Mouse (Mus musculus) neural tube, embryonic 12.5 days (tissue): ENCODE results near the gene Cd300lb. TPM values are rescaled to one million over a fixed set of nuclear protein-coding genes. Genes with fewer than 3 reads are reported as not detected.
A peak's percentile ranks its signal among the peaks of the same experiment; 100 is the strongest.
"Not testable (repeated sequence)": the region's sequence is repeated elsewhere in the genome, so short reads cannot be mapped to it uniquely, and the experiment has no call there.

Source experiments
- ATAC-seq: fragments of 200-750 bp; cut with Nextera tagmentation; 2 replicates; pipeline ENCODE4 v1.8.0; 2017; ENCODE audit warnings: low read depth, mild to moderate bottlenecking, moderate TSS enrichment, moderate library complexity; ENCODE audit not compliant: low FRiP score
- H3K27ac ChIP-seq: fragments of 300-500 bp; sonication (generic); 2 replicates; pipeline ENCODE4 v1.5.1; 2016
- H3K27me3 ChIP-seq: fragments of 300-500 bp; sonication (generic); replicated peaks from 2 replicates; pipeline ENCODE4 v1.6.1; 2016; ENCODE audit warnings: mild to moderate bottlenecking
- H3K36me3 ChIP-seq: fragments of 300-500 bp; sonication (generic); 2 replicates; pipeline ENCODE4 v1.6.1; 2016; ENCODE audit warnings: mild to moderate bottlenecking
- H3K4me1 ChIP-seq: fragments of 300-500 bp; sonication (generic); 2 replicates; pipeline ENCODE4 v1.6.1; 2016
- H3K4me2 ChIP-seq: fragments of 300-500 bp; sonication (generic); replicated peaks from 2 replicates; pipeline ENCODE4 v1.6.1; 2016; ENCODE audit warnings: mild to moderate bottlenecking
- H3K4me3 ChIP-seq: fragments of 300-500 bp; sonication (generic); 2 replicates; pipeline ENCODE4 v1.5.1; 2016
- H3K9ac ChIP-seq: fragments of 300-500 bp; sonication (generic); 2 replicates; pipeline ENCODE4 v1.6.1; 2016; ENCODE audit warnings: mild to moderate bottlenecking
- H3K9me3 ChIP-seq: fragments of 300-500 bp; sonication (generic); 2 replicates; pipeline ENCODE4 v1.6.1; 2016; ENCODE audit warnings: mild to moderate bottlenecking
- WGBS: fragments of 180-500 bp; shearing (Covaris S2); methylation state at CpG from one replicate; pipeline ENCODE4 v1.1.7; 2016; 5-methylcytosine and 5-hydroxymethylcytosine counted together
- polyA plus RNA-seq: library from polyadenylated mRNA; unstranded; fragments of >200 nt; fragmentation: Nextera tagmentation; extraction: Ambion mirVana; gene quantifications from 2 replicates; pipeline ENCODE4 v1.2.1, GENCODE M21; 2016

Cd300lb gene
- polyA plus RNA-seq, 1 experiment from 2014 or later: not detected

- ATAC-seq: peak; percentile 41; the same call in 1 of the 2 replicates
- no peaks in the 10 kb centered on the region for H3K9me3 ChIP-seq
- 21% methylated on average over 9 of the region's 9 CpGs for WGBS
- H3K27me3 ChIP-seq: 0 out of 2 replicates have a peak, but pooled peaks cover 3% of the 10 kb centered on the region
- H3K4me3 ChIP-seq: no peak overlapping the region
- H3K4me2 ChIP-seq: no peak overlapping the region
- no peaks in the 10 kb centered on the region for H3K4me1 ChIP-seq
- H3K27ac ChIP-seq: no peak overlapping the region
- H3K36me3 ChIP-seq: no peaks in the 10 kb centered on the region
- H3K9ac ChIP-seq: no peak overlapping the region
Observed at GRCm38 (mm10) chr11:114912847-114913246, 21.3 kb downstream of the Cd300lb start.

- H3K27me3 ChIP-seq, H3K4me3 ChIP-seq, ATAC-seq, H3K9ac ChIP-seq, H3K4me2 ChIP-seq, H3K4me1 ChIP-seq, H3K36me3 ChIP-seq, H3K9me3 ChIP-seq, H3K27ac ChIP-seq: not testable (repeated sequence)
- 44% methylated on average over 3 of the region's 3 CpGs for WGBS
Observed at GRCm38 (mm10) chr11:114909538-114909937, 24.6 kb downstream of the Cd300lb start.

GRCm38 (mm10) chr11:114908086-114908485 is 26.1 kb downstream of the Cd300lb start:
- H3K27ac ChIP-seq: no peak overlapping the region
- no peaks in the 10 kb centered on the region for H3K36me3 ChIP-seq
- H3K4me3 ChIP-seq: no peak overlapping the region
- H3K4me2 ChIP-seq: no peak overlapping the region
- WGBS: 59% methylated on average over 4 of the region's 4 CpGs
- no peaks in the 10 kb centered on the region for H3K9me3 ChIP-seq
- ATAC-seq: no peak
- H3K4me1 ChIP-seq: no peaks in the 10 kb centered on the region
- no peaks in the 10 kb centered on the region for H3K27me3 ChIP-seq
- no peak overlapping the region for H3K9ac ChIP-seq

- no peak overlapping the region for H3K27ac ChIP-seq
- no peaks in the 10 kb centered on the region for H3K4me1 ChIP-seq
- H3K4me3 ChIP-seq: no peak overlapping the region
- H3K4me2 ChIP-seq: no peak overlapping the region
- no peak for ATAC-seq
- H3K9ac ChIP-seq: no peak overlapping the region
- no peaks in the 10 kb centered on the region for H3K27me3 ChIP-seq
- WGBS: 85% methylated on average over 4 of the region's 4 CpGs
- H3K36me3 ChIP-seq: no peaks in the 10 kb centered on the region
- no peaks in the 10 kb centered on the region for H3K9me3 ChIP-seq
Observed at GRCm38 (mm10) chr11:114907567-114907966, 26.6 kb downstream of the Cd300lb start.

GRCm38 (mm10) chr11:114903224-114903623 is 31.0 kb downstream of the Cd300lb start:
- H3K9ac ChIP-seq: no peak overlapping the region
- H3K4me1 ChIP-seq: no peaks in the 10 kb centered on the region
- no peaks in the 10 kb centered on the region for H3K27me3 ChIP-seq
- ATAC-seq: no peak
- no peak overlapping the region for H3K27ac ChIP-seq
- no peak overlapping the region for H3K4me3 ChIP-seq
- no peak overlapping the region for H3K4me2 ChIP-seq
- no peaks in the 10 kb centered on the region for H3K9me3 ChIP-seq
- H3K36me3 ChIP-seq: no peaks in the 10 kb centered on the region
- WGBS: 90% methylated on average over 4 of the region's 4 CpGs

- Histone ChIP-seq H3K4me2 (no peak overlapping the region), H3K4me3 (no peak overlapping the region), H3K27ac (no peak overlapping the region), H3K9ac (no peak overlapping the region), H3K9me3 (no peaks in the 10 kb centered on the region), H3K4me1 (no peaks in the 10 kb centered on the region), H3K27me3 (no peaks in the 10 kb centered on the region), H3K36me3 (no peaks in the 10 kb centered on the region)
- WGBS: 52% methylated on average over 1 of the region's 1 CpGs
- no peak for ATAC-seq
Observed at GRCm38 (mm10) chr11:114898026-114898425, 36.2 kb downstream of the Cd300lb start.

GRCm38 (mm10) chr11:114896085-114896484 is 38.1 kb downstream of the Cd300lb start:
- Histone ChIP-seq H3K27me3 (no peaks in the 10 kb centered on the region), H3K4me2 (no peak overlapping the region), H3K36me3 (no peaks in the 10 kb centered on the region), H3K9me3 (no peaks in the 10 kb centered on the region), H3K27ac (no peak overlapping the region), H3K9ac (no peak overlapping the region), H3K4me3 (no peak overlapping the region), H3K4me1 (no peaks in the 10 kb centered on the region)
- 88% methylated on average over 3 of the region's 3 CpGs for WGBS
- ATAC-seq: no peak

- Histone ChIP-seq H3K27me3 (0 out of 2 replicates have a peak, but pooled peaks cover 3% of the 10 kb centered on the region), H3K4me2 (no peak overlapping the region), H3K4me3 (no peak overlapping the region), H3K9me3 (no peaks in the 10 kb centered on the region), H3K9ac (no peak overlapping the region), H3K27ac (no peak overlapping the region), H3K4me1 (no peaks in the 10 kb centered on the region), H3K36me3 (no peaks in the 10 kb centered on the region)
- 65% methylated on average over 5 of the region's 5 CpGs for WGBS
- ATAC-seq: no peak
Observed at GRCm38 (mm10) chr11:114890542-114890941, 43.6 kb downstream of the Cd300lb start.

- no peak within 1 kb of the TSS for H3K4me2 ChIP-seq
- no peak for ATAC-seq
- no peak within 1 kb of the TSS for H3K27ac ChIP-seq
- 0 out of 2 replicates have a peak, but pooled peaks cover 3% of the 10 kb centered on the region for H3K27me3 ChIP-seq
- H3K9ac ChIP-seq: no peak within 1 kb of the TSS
- H3K9me3 ChIP-seq: no peaks in the 10 kb centered on the region
- H3K4me1 ChIP-seq: no peaks in the 10 kb centered on the region
- H3K4me3 ChIP-seq: no peak within 1 kb of the TSS
- WGBS: 67% methylated on average over 18 of the region's 18 CpGs
- H3K36me3 ChIP-seq: no peaks in the 10 kb centered on the region
Observed at GRCm38 (mm10) chr11:114889991-114890518, 44.1 kb downstream of the Cd300lb start, which contains the start of gene Cd300a. Gene Cd300a, plus strand, starts transcription at chr11:114890041.

GRCm38 (mm10) chr11:114884380-114885100 is 49.6 kb downstream of the Cd300lb start:
- Histone ChIP-seq H3K27me3 (0 out of 2 replicates have a peak, but pooled peaks cover 3% of the 10 kb centered on the region), H3K4me2 (no peak overlapping the region), H3K27ac (no peak overlapping the region), H3K9me3 (no peaks in the 10 kb centered on the region), H3K36me3 (no peaks in the 10 kb centered on the region), H3K4me1 (no peaks in the 10 kb centered on the region), H3K4me3 (no peak overlapping the region), H3K9ac (no peak overlapping the region)
- WGBS: 95% methylated on average over 4 of the region's 4 CpGs
- ATAC-seq: no peak

- H3K9me3 ChIP-seq: no peaks in the 10 kb centered on the region
- WGBS: 95% methylated on average over 4 of the region's 4 CpGs
- H3K4me1 ChIP-seq: no peaks in the 10 kb centered on the region
- 0 out of 2 replicates have a peak, but pooled peaks cover 3% of the 10 kb centered on the region for H3K27me3 ChIP-seq
- H3K36me3 ChIP-seq: no peaks in the 10 kb centered on the region
- no peak for ATAC-seq
- H3K9ac ChIP-seq: no peak overlapping the region
- H3K4me3 ChIP-seq: no peak overlapping the region
- no peak overlapping the region for H3K4me2 ChIP-seq
- no peak overlapping the region for H3K27ac ChIP-seq
Observed at GRCm38 (mm10) chr11:114883251-114883789, 50.9 kb downstream of the Cd300lb start.

GRCm38 (mm10) chr11:114880589-114880988 is 53.6 kb downstream of the Cd300lb start:
- no peak for ATAC-seq

More at GRCm38 (mm10) chr11:114880589-114880988, 53.6 kb downstream of the Cd300lb start:
- WGBS: 7% methylated on average over 1 of the region's 1 CpGs
- H3K9me3 ChIP-seq: no peaks in the 10 kb centered on the region
- H3K4me1 ChIP-seq: 0 out of 2 replicates have a peak, but pooled peaks cover under 1% of the 10 kb centered on the region
- no peak overlapping the region for H3K27ac ChIP-seq
- H3K9ac ChIP-seq: no peak overlapping the region
- no peak overlapping the region for H3K4me2 ChIP-seq
- H3K36me3 ChIP-seq: no peaks in the 10 kb centered on the region
- H3K27me3 ChIP-seq: no peaks in the 10 kb centered on the region
- no peak overlapping the region for H3K4me3 ChIP-seq
